Mouse (Mus musculus): ENCODE data around the gene Cnnm4. TPM values are rescaled to one million over a fixed set of nuclear protein-coding genes. Genes with fewer than 3 reads are reported as not detected.

Gene Cnnm4
- total and polyA plus RNA-seq, 3 experiments: 3.0 to 4.6 (median 3.5) TPM

DNA sequence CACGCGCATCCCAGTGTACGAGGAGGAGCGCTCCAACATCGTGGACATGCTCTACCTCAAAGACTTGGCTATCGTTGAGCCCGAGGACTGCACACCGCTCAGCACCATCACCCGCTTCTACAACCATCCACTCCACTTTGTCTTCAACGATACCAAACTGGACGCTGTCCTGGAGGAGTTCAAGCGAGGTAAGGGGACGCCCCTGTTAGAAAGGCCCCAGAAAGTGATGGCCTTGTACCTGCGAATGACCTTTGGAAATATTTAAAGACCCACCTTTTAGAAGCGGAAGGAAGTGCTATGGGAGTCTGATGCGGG is 41.5 kb downstream of the Cnnm4 start:
- Histone ChIP-seq H3K4me1 (ENCODE audit: control insufficient read depth in 1 of 2, insufficient read depth in 2 of 2) (peaks cover 8 to 30% of the 10 kb centered on the region in 2 experiments), H3K27ac (ENCODE audit: insufficient read depth, low read depth) (no peak overlapping the region), H3K27me3 (replicated peaks) (no peaks in the 10 kb centered on the region), H3K4me3 (replicated peaks in 1 of 3; ENCODE audit: low read depth in 2 of 3, low read length in 2 of 3, poor library complexity in 1 of 3) (peak overlapping the region; percentile 31 to 99 (median 94)), H3K36me3 (replicated peaks in 1 of 2; ENCODE audit: control insufficient read depth in 1 of 2, insufficient read depth in 1 of 2, low read length in 1 of 2) (peaks cover 6 to 31% of the 10 kb centered on the region in 2 experiments), H3K79me2 (replicated peaks; ENCODE audit: control insufficient read depth, extremely low read depth, insufficient read depth, poor library complexity, severe bottlenecking) (no peaks in the 10 kb centered on the region), H3K9me3 (replicated peaks; ENCODE audit: low read length) (no peaks in the 10 kb centered on the region), H3K9ac (ENCODE audit: insufficient read depth, low read depth) (no peak overlapping the region; the same call in 1 of the 2 replicates), H3K4me2 (ENCODE audit: insufficient read depth, low read depth, poor library complexity, severe bottlenecking) (peak overlapping the region; percentile 89)
- TF ChIP-seq MAFK (IDR thresholded peaks at IDR 0.05; ENCODE audit: insufficient replicate concordance, low read length) (no peak), HCFC1 (IDR thresholded peaks at IDR 0.05; ENCODE audit: low read depth, low read length) (no peak), JUN (IDR thresholded peaks at IDR 0.05; ENCODE audit: insufficient read depth, low read depth, low read length) (no peak)
- no peak for DNase-seq (ENCODE audit: extremely low read depth)
- dilution Hi-C loops (cut with MboI; ENCODE audit: extremely low pct_ligation_motif_present, extremely low pct_unique_long_range_greater_than_20kb, low sequenced_read_pairs) (no loop called here), in situ Hi-C loops (cut with MboI; ENCODE audit: low pct_ligation_motif_present, low pct_unique_long_range_greater_than_20kb, low sequenced_read_pairs) (no loop called here)

DNA sequence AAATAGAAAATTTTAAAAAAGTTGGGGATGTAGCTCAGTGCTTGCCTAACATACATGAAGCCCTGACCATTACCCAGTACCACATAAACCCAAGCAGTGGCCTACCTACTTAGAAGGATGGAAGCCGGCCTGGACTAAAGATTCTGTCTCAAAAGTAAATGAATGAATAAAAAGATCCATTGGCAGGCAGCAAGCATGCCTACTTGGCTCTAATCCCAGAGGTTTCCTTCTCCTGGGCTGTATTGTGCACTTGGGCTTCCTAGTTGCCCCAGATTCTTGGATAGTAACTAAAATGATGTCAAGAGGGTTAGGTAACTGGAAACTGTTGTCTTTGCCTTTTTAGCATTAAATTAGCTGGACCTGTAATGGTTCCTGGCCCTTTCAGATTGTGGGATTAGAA is 41.9 kb downstream of the Cnnm4 start:
- Histone ChIP-seq H3K27ac (ENCODE audit: insufficient read depth, low read depth) (no peak overlapping the region), H3K4me3 (replicated peaks in 1 of 3; ENCODE audit: low read depth in 2 of 3, low read length in 2 of 3, poor library complexity in 1 of 3) (peak overlapping the region in 2 of 3 experiments; percentile 31 to 99), H3K79me2 (replicated peaks; ENCODE audit: control insufficient read depth, extremely low read depth, insufficient read depth, poor library complexity, severe bottlenecking) (no peaks in the 10 kb centered on the region), H3K4me2 (ENCODE audit: insufficient read depth, low read depth, poor library complexity, severe bottlenecking) (peak overlapping the region; percentile 89), H3K36me3 (replicated peaks in 1 of 2; ENCODE audit: control insufficient read depth in 1 of 2, insufficient read depth in 1 of 2, low read length in 1 of 2) (peaks cover 10 to 35% of the 10 kb centered on the region in 2 experiments), H3K27me3 (replicated peaks) (no peaks in the 10 kb centered on the region), H3K9me3 (replicated peaks; ENCODE audit: low read length) (no peaks in the 10 kb centered on the region), H3K4me1 (ENCODE audit: control insufficient read depth in 1 of 2, insufficient read depth in 2 of 2) (peaks cover 4 to 26% of the 10 kb centered on the region in 2 experiments; a peak in 3 of 4 replicates), H3K9ac (ENCODE audit: insufficient read depth, low read depth) (no peak overlapping the region; the same call in 1 of the 2 replicates)
- TF ChIP-seq ETS1 (conservative IDR thresholded peaks at IDR 0.05; ENCODE audit: low read depth, low read length): no peak
- TF ChIP-seq HCFC1 (IDR thresholded peaks at IDR 0.05; ENCODE audit: low read depth, low read length): no peak
- TF ChIP-seq MAZ (IDR thresholded peaks at IDR 0.05; ENCODE audit: low read depth, low read length): no peak
- no peak for TF ChIP-seq CHD2 (IDR thresholded peaks at IDR 0.05; ENCODE audit: low read length)
- no peak for TF ChIP-seq GABPA (IDR thresholded peaks at IDR 0.05; ENCODE audit: insufficient replicate concordance, low read depth, low read length)
- no peak for TF ChIP-seq RAD21 (IDR thresholded peaks at IDR 0.05; ENCODE audit: low read depth, low read length)
- no peak for TF ChIP-seq CTCF (conservative IDR thresholded peaks at IDR 0.05 in 1 of 2, IDR thresholded peaks at IDR 0.05 in 1 of 2; ENCODE audit: low read depth in 2 of 2, low read length in 2 of 2)
- no peak for TF ChIP-seq TBP (conservative IDR thresholded peaks at IDR 0.05; ENCODE audit: low read depth, low read length)
- no peak for TF ChIP-seq PAX5 (IDR thresholded peaks at IDR 0.05; ENCODE audit: low read length)
- no peak for TF ChIP-seq JUND (conservative IDR thresholded peaks at IDR 0.05; ENCODE audit: low read depth, low read length)
- TF ChIP-seq RCOR1 (conservative IDR thresholded peaks at IDR 0.05; ENCODE audit: low read depth, low read length): no peak
- no peak for TF ChIP-seq UBTF (IDR thresholded peaks at IDR 0.05; ENCODE audit: low read depth, low read length)
- no peak for TF ChIP-seq MAX (IDR thresholded peaks at IDR 0.05; ENCODE audit: low read length)
- TF ChIP-seq CHD1 (IDR thresholded peaks at IDR 0.05; ENCODE audit: low read depth, low read length): no peak
- no peak for TF ChIP-seq USF1 (IDR thresholded peaks at IDR 0.05; ENCODE audit: low read depth, low read length)
- no peak for TF ChIP-seq MAFK (IDR thresholded peaks at IDR 0.05; ENCODE audit: insufficient replicate concordance, low read length)
- no peak for TF ChIP-seq ZMIZ1 (IDR thresholded peaks at IDR 0.05; ENCODE audit: low read depth, low read length)
- TF ChIP-seq NELFE (IDR thresholded peaks at IDR 0.05; ENCODE audit: low read depth, low read length): no peak
- no peak for TF ChIP-seq EP300 (IDR thresholded peaks at IDR 0.05; ENCODE audit: low read length)
- TF ChIP-seq USF2 (conservative IDR thresholded peaks at IDR 0.05; ENCODE audit: low read depth, low read length): no peak
- DNase-seq (ENCODE audit: extremely low read depth): no peak
- in situ Hi-C loops (cut with MboI; ENCODE audit: low pct_ligation_motif_present, low pct_unique_long_range_greater_than_20kb, low sequenced_read_pairs) (no loop called here), dilution Hi-C loops (cut with MboI; ENCODE audit: extremely low pct_ligation_motif_present, extremely low pct_unique_long_range_greater_than_20kb, low sequenced_read_pairs) (no loop called here)
